Mouse (Mus musculus): ENCODE measurements around the gene Polr1a.

DNA sequence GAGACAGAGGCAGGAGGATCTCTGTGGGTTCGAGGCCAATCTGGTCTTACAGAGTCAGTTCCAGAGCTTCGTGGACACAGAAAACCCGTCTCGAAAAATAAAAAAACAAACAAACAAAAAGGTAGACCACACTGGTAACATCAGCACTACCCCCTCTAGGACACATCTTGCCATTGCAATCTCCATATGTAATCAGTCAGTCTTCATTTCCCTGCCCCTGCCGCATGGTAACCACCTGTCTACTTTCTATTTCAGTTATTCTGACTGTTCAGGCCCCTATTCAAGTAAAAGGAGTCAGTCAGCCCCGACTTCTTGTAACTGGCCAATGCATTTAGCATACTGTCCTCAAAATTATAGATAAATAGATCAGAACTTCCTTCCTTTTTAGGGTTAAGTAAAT lies 987 bp downstream of the Polr1a start:
- TF ChIP-seq CTCF (IDR thresholded peaks at IDR 0.05; ENCODE audit: control insufficient read depth, insufficient read depth, insufficient replicate concordance, low read depth, low read length), result no peak
- no peak for TF ChIP-seq POLR2A (IDR thresholded peaks at IDR 0.05; ENCODE audit: control insufficient read depth, low read depth, low read length)
